Comparison of ENCODE assay signal across 8 mouse cellular contexts in the genomic region with DNA sequence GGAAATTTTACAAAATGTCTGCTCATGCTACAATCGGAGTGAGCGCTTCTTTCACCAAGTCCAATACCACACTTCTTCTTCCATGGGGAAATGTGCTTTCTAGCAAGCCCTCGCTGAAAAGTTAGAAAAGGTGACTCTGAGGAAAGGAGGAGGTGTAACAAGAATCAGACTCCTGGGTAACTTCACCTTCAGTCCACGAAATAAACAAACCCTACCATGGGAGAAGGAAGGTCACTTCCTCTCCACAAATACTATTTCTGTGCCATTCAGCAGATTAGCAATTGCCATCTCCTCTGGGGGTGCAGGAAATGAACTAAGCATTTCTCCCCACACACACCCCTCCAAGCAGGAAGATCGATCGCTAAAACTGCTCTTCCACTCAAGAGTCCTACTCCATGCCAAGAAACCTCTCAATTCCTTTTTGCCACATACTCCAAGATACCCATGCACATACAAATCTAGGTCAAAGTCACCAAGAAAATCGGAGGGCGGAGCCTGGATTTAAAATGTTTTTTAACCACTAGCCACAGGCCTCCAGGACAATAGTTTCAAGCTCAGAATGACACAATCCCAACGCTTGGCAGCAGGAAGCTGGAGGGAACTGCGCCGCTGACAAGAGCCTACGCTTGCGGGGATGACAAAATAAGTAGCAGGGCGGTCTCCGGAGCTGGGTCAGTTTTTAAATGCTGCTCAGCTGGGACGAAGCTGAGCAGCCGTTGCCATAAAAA. TPM values are rescaled to one million over a fixed set of nuclear protein-coding genes. Genes with fewer than 3 reads are reported as not detected.
DNase-seq lines count a peak whose midpoint lies in the region; ATAC-seq lines count a peak whose summit lies in the region.

No protein-coding gene starts in this region.

- H3K4me1 ChIP-seq in limb, embryonic 13.5 days: peaks cover 31% of the 10 kb centered on the region
- H3K4me1 ChIP-seq in midbrain, embryonic 15.5 days: peaks cover 24% of the 10 kb centered on the region

- no peaks in the 10 kb centered on the region for H3K9me3 ChIP-seq in limb, embryonic 13.5 days
- no peaks in the 10 kb centered on the region for H3K9me3 ChIP-seq in midbrain, embryonic 15.5 days

- 10% methylated on average over 17 of the region's 17 CpGs for WGBS in limb, embryonic 13.5 days
- WGBS in midbrain, embryonic 15.5 days: 9% methylated on average over 17 of the region's 17 CpGs

- DNase-seq in kidney, adult 9 months: peak; percentile 13
- no peak for DNase-seq in kidney, postnatal 25 days
- DNase-seq in adrenal gland, postnatal 25 days: peak; percentile 12
- no peak for DNase-seq in gastrocnemius, adult 8-10 months (ENCODE audit: low spot score in 2 of 2)
- DNase-seq in left cerebral cortex, adult 18-20 months (ENCODE audit: low spot score in 2 of 2): no peak

- peak overlapping the region; percentile 79; the same call in 1 of the 2 replicates for H3K27ac ChIP-seq in limb, embryonic 13.5 days
- H3K27ac ChIP-seq in midbrain, embryonic 15.5 days: peak overlapping the region; percentile 48; the same call in 1 of the 2 replicates

- peak overlapping the region; percentile 87 for H3K4me2 ChIP-seq in limb, embryonic 13.5 days (replicated peaks)
- H3K4me2 ChIP-seq in midbrain, embryonic 15.5 days: peak overlapping the region; percentile 79

- peak overlapping the region; percentile 89 for H3K4me3 ChIP-seq in limb, embryonic 13.5 days
- peak overlapping the region; percentile 69 for H3K4me3 ChIP-seq in midbrain, embryonic 15.5 days

- H3K9ac ChIP-seq in limb, embryonic 13.5 days: peak overlapping the region; percentile 85
- H3K9ac ChIP-seq in midbrain, embryonic 15.5 days: peak overlapping the region; percentile 55

- peak; percentile 68 for ATAC-seq in granulocyte monocyte progenitor cell, adult 5-6 weeks (replicated peaks; ENCODE audit: poor library complexity, severe bottlenecking)
- no peak for ATAC-seq in limb, embryonic 13.5 days (ENCODE audit: low FRiP score, low read depth)
- ATAC-seq in midbrain, embryonic 15.5 days (replicated peaks): no peak

- H3K36me3 ChIP-seq in limb, embryonic 13.5 days: peaks cover 24% of the 10 kb centered on the region
- peaks cover 6% of the 10 kb centered on the region; the same call in 1 of the 2 replicates for H3K36me3 ChIP-seq in midbrain, embryonic 15.5 days (replicated peaks)

- no peaks in the 10 kb centered on the region for H3K27me3 ChIP-seq in limb, embryonic 13.5 days
- no peaks in the 10 kb centered on the region for H3K27me3 ChIP-seq in midbrain, embryonic 15.5 days (replicated peaks)

RNA-seq across cellular contexts. Expression of gene Incenp, which starts 0.8 kb away (rescaled TPM):
- 28.3 and 32.4 TPM in 2 replicates for total RNA-seq in adrenal gland, postnatal 25 days (2021)
- 143 and 171 TPM in 2 replicates for total RNA-seq in granulocyte monocyte progenitor cell, adult 5-6 weeks (2014; fragmentation: Nextera tagmentation)
- total RNA-seq in granulocyte monocyte progenitor cell, adult 5-6 weeks (2017): 99.8 and 115 TPM in 2 replicates
- polyA plus RNA-seq in limb, embryonic 13.5 days (2015; fragmentation: Nextera tagmentation; extraction: Ambion mirVana): 102 and 108 TPM in 2 replicates
- polyA plus RNA-seq in midbrain, embryonic 15.5 days (2015; fragmentation: Nextera tagmentation; extraction: Ambion mirVana): 29.6 and 30.2 TPM in 2 replicates
- 1 to 10 TPM; 1.5 to 4.6 (median 2.9) TPM for total RNA-seq in gastrocnemius, adult 8-10 months (2022)
- total RNA-seq in left cerebral cortex, adult 18-20 months (2021): 10 to 100 TPM; 31.2 to 37.3 TPM

RNA-seq across cellular contexts. Expression of gene Scgb2a2, which starts 51.1 kb away (rescaled TPM):
- total RNA-seq in adrenal gland, postnatal 25 days (2021): not detected in 2 replicates
- not detected in 2 replicates for total RNA-seq in granulocyte monocyte progenitor cell, adult 5-6 weeks (2014; fragmentation: Nextera tagmentation)
- not detected in 2 replicates for total RNA-seq in granulocyte monocyte progenitor cell, adult 5-6 weeks (2017)
- polyA plus RNA-seq in limb, embryonic 13.5 days (2015; fragmentation: Nextera tagmentation; extraction: Ambion mirVana): not detected in 2 replicates
- not detected in 2 replicates for polyA plus RNA-seq in midbrain, embryonic 15.5 days (2015; fragmentation: Nextera tagmentation; extraction: Ambion mirVana)
- not detected for total RNA-seq in gastrocnemius, adult 8-10 months (2022)
- total RNA-seq in left cerebral cortex, adult 18-20 months (2021): not detected

Comparison
In these comparisons a context has a peak if more than half of its experiments do, and no peak if none do; other contexts are left out.
1. DNase-seq: peak in kidney, adult 9 months (single experiment) and adrenal gland, postnatal 25 days (single experiment); none in kidney, postnatal 25 days (0 of 2), gastrocnemius, adult 8-10 months (0 of 2) and left cerebral cortex, adult 18-20 months (0 of 2).